Mouse (Mus musculus) cerebellum, adult 2 months (tissue): ENCODE measurements around the gene Ppp1r17.

Source experiments
- CTCF ChIP-seq: fragments of 200-500 bp; IDR thresholded peaks from 2 replicates; pipeline ENCODE4 v1.5.1; 2011; ENCODE audit warnings: low read depth, mild to moderate bottlenecking, control low read depth, low read length, moderate library complexity, borderline replicate concordance; ENCODE audit not compliant: insufficient read depth
- POLR2A ChIP-seq: fragments of 200-500 bp; IDR thresholded peaks from 2 replicates; pipeline ENCODE4 v1.6.1; 2011; ENCODE audit warnings: low read length, control low read depth, borderline replicate concordance; ENCODE audit not compliant: insufficient read depth

- TF ChIP-seq CTCF (peak; percentile 52), POLR2A (no peak)
Observed at GRCm38 (mm10) chr6:56066632-56067282, 49.5 kb downstream of the Ppp1r17 start.
